Mouse (Mus musculus) frontal cortex, postnatal 25 days (tissue): ENCODE data around the gene Me3.

ENCODE experiments used
- DNase-seq, 2 experiments: peaks; one replicate each; pipeline ENCODE4 v3.0.0; 2022; ENCODE audit warnings: low spot score in 2 of 2

Me3 gene

GRCm38 (mm10) chr7:89829201-89829600, 197.0 kb downstream of the Me3 start:
- no peak for DNase-seq

- no peak for DNase-seq
These were observed 201.3 kb downstream of the Me3 start for GRCm38 (mm10) chr7:89833521-89833920.

DNA sequence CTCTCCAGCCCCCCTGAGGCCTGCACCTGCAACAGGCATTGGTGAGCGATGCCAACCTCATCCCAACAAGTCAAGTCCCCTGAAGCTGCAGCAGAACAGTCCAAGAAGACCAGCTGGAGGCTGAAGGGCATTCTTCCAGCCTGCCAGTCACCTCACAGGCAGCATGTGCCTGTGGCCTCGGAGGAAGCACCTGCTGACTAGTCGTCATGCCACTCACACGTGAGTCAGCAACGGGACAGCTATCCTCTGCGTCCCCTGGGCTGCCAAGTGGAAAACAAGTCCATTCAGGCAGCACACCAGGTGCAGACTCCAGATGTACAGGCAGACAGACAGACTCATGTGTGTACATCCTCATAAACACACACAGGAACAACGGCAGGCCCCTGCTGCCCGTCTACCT, 203.4 kb downstream of the Me3 start:
- DNase-seq, result no peak

- DNase-seq, result no peak
These were observed 204.5 kb downstream of the Me3 start for GRCm38 (mm10) chr7:89836676-89837075.

DNA sequence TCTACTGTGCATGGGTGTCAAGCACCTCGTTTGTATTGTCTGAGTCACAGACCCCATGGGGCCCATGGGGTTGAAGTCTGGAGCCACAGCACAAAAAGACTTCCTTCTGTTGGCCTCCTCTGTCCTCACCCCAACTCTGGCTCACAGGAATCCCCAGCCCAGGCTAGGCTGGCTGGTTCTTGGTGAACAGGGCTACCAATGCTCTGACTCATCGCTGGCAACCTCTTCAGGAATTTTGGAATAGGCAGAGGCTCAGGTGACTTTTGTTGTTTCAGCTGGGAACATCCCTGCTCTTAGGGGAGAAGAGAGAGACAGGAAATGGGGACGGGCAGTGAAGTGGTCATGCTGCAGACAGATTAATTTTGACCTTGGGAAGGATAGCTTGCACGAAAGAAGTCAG, 205.6 kb downstream of the Me3 start:
- DNase-seq, result no peak

DNA sequence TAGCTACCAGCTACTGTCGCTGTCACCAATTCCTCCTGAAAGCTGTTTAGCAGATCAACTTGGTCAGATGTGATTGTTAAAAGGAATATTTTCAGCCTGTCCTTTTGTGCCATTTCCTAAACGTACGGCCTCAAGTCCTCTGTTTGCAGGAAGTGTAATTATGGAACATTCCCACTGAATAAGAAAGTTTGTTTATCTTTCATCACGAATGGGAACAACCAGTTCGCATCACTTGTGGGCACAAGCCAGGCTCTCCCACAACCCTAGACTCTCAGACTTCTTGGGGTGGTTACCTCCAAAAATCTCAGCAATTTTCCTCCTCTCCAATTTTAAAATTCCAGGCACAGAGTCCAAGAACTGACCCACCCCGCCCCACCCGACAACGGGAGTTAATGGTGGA, 207.5 kb downstream of the Me3 start:
- no peak for DNase-seq

- peak; percentile 82 to 83 for DNase-seq
These were observed 209.6 kb downstream of the Me3 start for GRCm38 (mm10) chr7:89841670-89842403.

DNA sequence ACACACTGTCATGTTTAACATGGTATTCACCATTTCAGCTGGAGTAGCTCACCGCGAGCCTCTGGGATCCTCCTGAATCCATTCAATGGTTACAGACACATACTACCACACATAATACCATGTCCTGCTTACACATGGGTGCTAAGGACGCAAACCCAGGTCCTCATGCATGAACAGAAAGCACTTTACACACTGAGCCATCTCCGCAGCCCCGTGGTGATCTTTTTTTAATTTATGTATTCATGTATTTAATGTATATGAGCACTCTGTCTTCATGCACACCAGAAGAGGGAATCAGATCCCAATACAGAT, 210.2 kb downstream of the Me3 start:
- no peak for DNase-seq

GRCm38 (mm10) chr7:89843121-89843520, 210.9 kb downstream of the Me3 start:
- no peak for DNase-seq

- no peak for DNase-seq
These were observed 211.3 kb downstream of the Me3 start for GRCm38 (mm10) chr7:89843533-89843932.

- no peak for DNase-seq
These were observed 213.5 kb downstream of the Me3 start for GRCm38 (mm10) chr7:89845669-89846068.

- DNase-seq, result no peak
These were observed 218.3 kb downstream of the Me3 start for GRCm38 (mm10) chr7:89850510-89850909.

- DNase-seq, result no peak
These were observed 220.2 kb downstream of the Me3 start for GRCm38 (mm10) chr7:89852158-89853095.

- no peak for DNase-seq
These were observed 220.9 kb downstream of the Me3 start for GRCm38 (mm10) chr7:89853131-89853530.

DNA sequence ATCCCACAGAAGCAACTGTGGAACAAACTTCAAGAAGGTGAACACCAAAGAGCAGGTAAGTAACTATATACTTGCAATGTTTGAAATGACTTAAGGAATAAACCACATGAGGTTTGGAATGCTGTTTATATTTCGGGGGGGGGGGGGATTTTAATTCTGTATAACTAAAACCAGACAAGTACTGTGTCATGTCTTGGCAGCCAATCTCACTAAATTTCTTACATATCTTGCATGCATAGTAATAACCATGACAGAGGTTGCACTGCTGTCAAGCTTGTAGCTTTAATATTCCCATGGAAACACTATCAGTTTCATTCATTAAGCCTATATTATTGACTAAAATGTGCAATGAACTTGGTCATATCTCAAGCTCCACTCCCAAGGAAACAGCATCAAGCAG, 223.0 kb downstream of the Me3 start:
- DNase-seq, result no peak

GRCm38 (mm10) chr7:89856440-89857217, 224.4 kb downstream of the Me3 start:
- DNase-seq, result no peak

DNA sequence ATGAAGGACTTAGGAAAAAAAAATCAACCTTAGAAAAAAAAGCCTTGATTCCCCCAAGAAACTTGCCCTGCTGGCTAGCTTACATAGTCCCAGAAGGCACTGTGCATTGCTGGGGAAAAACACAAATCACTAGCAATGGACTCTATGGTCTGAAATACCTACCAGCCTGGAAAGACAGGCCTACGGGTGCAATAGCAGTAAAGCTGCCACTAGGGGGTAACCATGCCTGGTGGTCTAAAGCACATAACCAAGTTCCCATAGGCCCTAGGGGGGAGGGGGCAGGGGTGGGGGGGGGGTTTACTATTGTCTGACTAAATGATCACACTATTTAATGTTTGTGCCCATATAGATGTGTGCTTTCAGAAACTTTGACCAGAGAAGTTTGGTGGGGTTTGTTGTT, 232.6 kb downstream of the Me3 start:
- DNase-seq, result no peak

DNA sequence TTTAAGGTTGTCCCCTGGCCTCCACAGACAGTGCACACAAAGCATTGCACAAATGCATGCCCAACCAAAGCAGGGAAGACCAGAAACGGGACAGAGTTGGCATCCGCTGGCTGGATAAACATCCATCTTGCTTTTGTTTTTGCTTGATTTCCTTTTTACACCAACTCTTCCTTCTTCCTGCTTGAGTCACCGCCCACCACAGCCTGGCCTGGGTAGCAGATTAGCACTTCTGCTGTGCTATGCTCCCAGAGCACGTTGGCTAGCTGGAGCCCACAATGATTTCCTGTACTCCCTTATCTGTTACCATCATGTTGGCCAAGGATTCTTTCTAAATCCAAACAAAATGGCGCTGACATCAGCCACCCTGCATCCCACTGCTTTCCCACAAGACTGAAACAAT, 235.0 kb downstream of the Me3 start:
- DNase-seq, result no peak

- no peak for DNase-seq
These were observed 247.5 kb downstream of the Me3 start for GRCm38 (mm10) chr7:89879686-89880085.

GRCm38 (mm10) chr7:89884551-89884950, 252.4 kb downstream of the Me3 start:
- no peak for DNase-seq

DNA sequence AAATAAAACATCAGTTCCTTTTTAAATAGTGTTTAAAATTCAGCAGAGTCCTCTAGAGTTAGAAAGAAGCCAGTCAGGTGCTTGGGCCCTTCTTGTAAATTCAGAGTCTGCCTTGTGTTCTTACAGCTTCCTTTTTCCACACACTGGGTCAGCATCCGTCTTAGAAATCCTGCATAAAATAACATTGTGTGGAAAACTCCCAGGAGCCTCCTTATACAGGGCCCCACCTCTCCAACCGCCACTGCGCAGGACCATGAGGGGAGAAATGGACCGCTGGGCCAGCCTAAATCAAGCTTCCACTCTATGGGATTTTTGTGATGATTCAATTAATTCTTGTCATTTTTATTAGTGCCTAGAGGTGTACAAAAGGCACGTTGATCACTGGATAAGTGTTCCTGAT, 259.2 kb downstream of the Me3 start:
- no peak for DNase-seq

DNA sequence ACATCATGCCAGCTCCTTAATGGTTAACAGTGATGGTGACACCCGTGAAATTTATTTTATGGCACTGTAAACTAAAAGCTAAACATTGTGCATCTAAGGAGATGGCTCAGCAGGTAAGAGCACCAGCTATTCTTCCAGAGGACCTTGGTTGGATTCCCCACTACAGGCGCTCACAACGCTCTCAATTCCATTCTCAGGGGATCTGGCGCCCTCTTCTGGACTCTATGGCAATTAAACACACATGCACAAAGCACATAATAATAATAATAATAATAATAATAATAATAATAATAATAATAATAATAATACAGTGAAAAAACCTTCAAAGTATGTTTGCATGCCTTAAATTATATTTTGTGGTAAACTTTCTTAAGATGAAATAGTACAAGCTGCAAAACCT, 259.7 kb downstream of the Me3 start:
- no peak for DNase-seq
